Mouse (Mus musculus) mesoderm, embryonic 11.5 days (tissue): ENCODE data around the gene Gldc.
"Not testable (repeated sequence)": the region's sequence is repeated elsewhere in the genome, so short reads cannot be mapped to it uniquely, and the experiment has no call there.

ENCODE experiments used
- DNase-seq: peaks from one replicate; pipeline ENCODE4 v3.0.0-alpha.2; 2012; ENCODE audit warnings: low read depth, low spot score

The Gldc gene

GRCm38 (mm10) chr19:30174919-30175571 lies at the start of gene Gldc:
Gene Gldc, minus strand, starts transcription at chr19:30175429.
- peak; percentile 81 for DNase-seq

GRCm38 (mm10) chr19:30222593-30222992 lies 47.4 kb upstream of the Gldc start:
- not testable (repeated sequence) for DNase-seq

GRCm38 (mm10) chr19:30217335-30217734 lies 42.1 kb upstream of the Gldc start:
- peak; percentile 66 for DNase-seq

GRCm38 (mm10) chr19:30216186-30216585 lies 41.0 kb upstream of the Gldc start:
- DNase-seq, result no peak

- not testable (repeated sequence) for DNase-seq
Observed at GRCm38 (mm10) chr19:30215736-30216135, 40.5 kb upstream of the Gldc start.

- DNase-seq, result no peak
Observed at GRCm38 (mm10) chr19:30214026-30214425, 38.8 kb upstream of the Gldc start.

- not testable (repeated sequence) for DNase-seq
Observed at GRCm38 (mm10) chr19:30209006-30209405, 33.8 kb upstream of the Gldc start.

- DNase-seq, result no peak
Observed at GRCm38 (mm10) chr19:30206981-30207380, 31.8 kb upstream of the Gldc start.

- DNase-seq, result no peak
Observed at GRCm38 (mm10) chr19:30205874-30206273, 30.6 kb upstream of the Gldc start.

GRCm38 (mm10) chr19:30205159-30205816 lies 30.1 kb upstream of the Gldc start:
- DNase-seq, result peak; percentile 84

GRCm38 (mm10) chr19:30202177-30202576 lies 26.9 kb upstream of the Gldc start:
- DNase-seq, result no peak

GRCm38 (mm10) chr19:30194999-30195398 lies 19.8 kb upstream of the Gldc start:
- DNase-seq, result no peak

- DNase-seq, result no peak
Observed at GRCm38 (mm10) chr19:30187232-30187631, 12.0 kb upstream of the Gldc start.

GRCm38 (mm10) chr19:30185536-30185935 lies 10.3 kb upstream of the Gldc start:
- no peak for DNase-seq

GRCm38 (mm10) chr19:30179979-30180378 lies 4.8 kb upstream of the Gldc start:
- no peak for DNase-seq

- peak; percentile 15 for DNase-seq
Observed at GRCm38 (mm10) chr19:30174074-30174670, 1.1 kb downstream of the Gldc start.

GRCm38 (mm10) chr19:30171346-30172055 lies 3.7 kb downstream of the Gldc start:
- no peak for DNase-seq

GRCm38 (mm10) chr19:30170319-30170718 lies 4.9 kb downstream of the Gldc start:
- DNase-seq, result no peak

- no peak for DNase-seq
Observed at GRCm38 (mm10) chr19:30166801-30167505, 8.3 kb downstream of the Gldc start.

GRCm38 (mm10) chr19:30164228-30164627 lies 11.0 kb downstream of the Gldc start:
- DNase-seq, result no peak

- no peak for DNase-seq
Observed at GRCm38 (mm10) chr19:30162808-30163207, 12.4 kb downstream of the Gldc start.

- no peak for DNase-seq
Observed at GRCm38 (mm10) chr19:30160021-30160420, 15.2 kb downstream of the Gldc start.
